Mouse (Mus musculus) erythroblast, embryonic 14.5 days (primary cell): ENCODE results near the gene Gm21767. TPM values are rescaled to one million over a fixed set of nuclear protein-coding genes. Genes with fewer than 3 reads are reported as not detected.
"Not testable (repeated sequence)": the region's sequence is repeated elsewhere in the genome, so short reads cannot be mapped to it uniquely, and the experiment has no call there.

Source experiments
- H3K27me3 ChIP-seq: 2 replicates; pipeline ENCODE4 v1.6.1; 2012; ENCODE audit warnings: inconsistent platforms; ENCODE audit not compliant: control insufficient read depth
- H3K36me3 ChIP-seq: 2 replicates; pipeline ENCODE4 v1.6.1; 2012; ENCODE audit warnings: mild to moderate bottlenecking, inconsistent platforms; ENCODE audit not compliant: control insufficient read depth
- H3K4me1 ChIP-seq: 2 replicates; pipeline ENCODE4 v1.6.1; 2012; ENCODE audit warnings: inconsistent platforms; ENCODE audit not compliant: control insufficient read depth
- H3K4me3 ChIP-seq: replicated peaks from 2 replicates; pipeline ENCODE3; 2012; ENCODE audit warnings: moderate library complexity, mild to moderate bottlenecking, inconsistent platforms
- H3K9me3 ChIP-seq: 2 replicates; pipeline ENCODE4 v1.6.1; 2012; ENCODE audit warnings: low read length, inconsistent platforms, mixed read lengths; ENCODE audit not compliant: control insufficient read depth
- polyA plus RNA-seq: library from polyadenylated mRNA; stranded (reverse); fragments of >175 nt; gene quantifications from 2 replicates; pipeline ENCODE4 v1.2.3, GENCODE M21; 2012

Gene Gm21767
- not detected in 2 replicates for polyA plus RNA-seq

DNA sequence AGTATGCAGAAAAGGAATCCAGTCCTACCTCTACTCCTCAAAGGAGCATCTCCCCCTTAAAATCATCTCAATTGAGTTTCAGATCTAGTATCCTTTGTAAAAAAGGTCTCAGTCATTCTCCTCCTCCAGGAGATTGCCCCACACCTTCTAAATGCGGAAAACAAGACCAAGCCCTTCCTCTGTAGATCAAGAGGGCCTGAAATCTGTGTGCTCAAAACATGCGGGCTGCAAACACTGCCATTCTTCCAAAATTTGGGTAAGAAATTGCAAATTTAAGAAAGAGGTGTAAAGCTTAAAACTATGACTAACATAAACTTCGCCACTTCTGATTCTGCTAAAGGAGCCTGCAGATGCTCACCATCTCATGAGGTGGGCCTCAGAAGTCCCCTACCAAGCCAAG is at the start of gene Gm21767:
Gene Gm21767 (plus strand): TSS at position 301 of the 400 bp plus-strand sequence.
- not testable (repeated sequence) for H3K9me3 ChIP-seq, H3K4me1 ChIP-seq, H3K27me3 ChIP-seq, H3K4me3 ChIP-seq, H3K36me3 ChIP-seq
